Mouse (Mus musculus) large intestine, adult 2 months (tissue): Measurements from ENCODE around the gene Mvb12b. TPM values are rescaled to one million over a fixed set of nuclear protein-coding genes. Genes with fewer than 3 reads are reported as not detected.

ENCODE experiments used
- DNase-seq: peaks from one replicate; pipeline ENCODE4 v3.0.0-alpha.2; 2012; ENCODE audit warnings: low read depth, low spot score
- WGBS: fragments of 180-500 bp; shearing (Covaris S2); methylation state at CpG from one replicate; pipeline ENCODE4 v1.1.7; 2018; 5-methylcytosine and 5-hydroxymethylcytosine counted together
- polyA plus RNA-seq: library from polyadenylated mRNA; depleted of rRNA; stranded (reverse); fragments of >200 nt; gene quantifications from 2 replicates; pipeline ENCODE4 v1.2.3, GENCODE M21; 2012

Gene Mvb12b
- polyA plus RNA-seq, 1 experiment: 7.9 TPM

- DNase-seq: no peak
- WGBS: 66% methylated on average over 4 of the region's 4 CpGs
These were observed 174.9 kb downstream of the Mvb12b start for GRCm38 (mm10) chr2:33712811-33713210.

- no peak for DNase-seq
- WGBS: 89% methylated on average over 8 of the region's 8 CpGs
These were observed 178.9 kb downstream of the Mvb12b start for GRCm38 (mm10) chr2:33708831-33709230.

GRCm38 (mm10) chr2:33708096-33708495, 179.7 kb downstream of the Mvb12b start:
- WGBS: 71% methylated on average over 3 of the region's 3 CpGs
- no peak for DNase-seq

- 77% methylated on average over 9 of the region's 9 CpGs for WGBS
- DNase-seq: no peak
These were observed 181.3 kb downstream of the Mvb12b start for GRCm38 (mm10) chr2:33706403-33706802.

- 61% methylated on average over 16 of the region's 16 CpGs for WGBS
- no peak for DNase-seq
These were observed 181.9 kb downstream of the Mvb12b start for GRCm38 (mm10) chr2:33705687-33706320.

GRCm38 (mm10) chr2:33703286-33703685, 184.5 kb downstream of the Mvb12b start:
- 77% methylated on average over 5 of the region's 5 CpGs for WGBS
- DNase-seq: no peak

- DNase-seq: no peak
- WGBS: 24% methylated on average over 5 of the region's 5 CpGs
These were observed 185.0 kb downstream of the Mvb12b start for GRCm38 (mm10) chr2:33702705-33703104.

- WGBS: 11% methylated on average over 7 of the region's 7 CpGs
- peak; percentile 73 for DNase-seq
These were observed 186.3 kb downstream of the Mvb12b start for GRCm38 (mm10) chr2:33701446-33701815.

- WGBS: 26% methylated on average over 15 of the region's 15 CpGs
- no peak for DNase-seq
These were observed 186.9 kb downstream of the Mvb12b start for GRCm38 (mm10) chr2:33700581-33701445.

- 75% methylated on average over 3 of the region's 3 CpGs for WGBS
- DNase-seq: no peak
These were observed 188.8 kb downstream of the Mvb12b start for GRCm38 (mm10) chr2:33698898-33699297.

- DNase-seq: no peak
These were observed 191.3 kb downstream of the Mvb12b start for GRCm38 (mm10) chr2:33696428-33696827.

GRCm38 (mm10) chr2:33693931-33694330, 193.8 kb downstream of the Mvb12b start:
- no peak for DNase-seq
- 66% methylated on average over 3 of the region's 3 CpGs for WGBS

More at GRCm38 (mm10) chr2:33696428-33696827, 191.3 kb downstream of the Mvb12b start:
- WGBS: 80% methylated on average over 3 of the region's 3 CpGs

GRCm38 (mm10) chr2:33689880-33690462, 197.8 kb downstream of the Mvb12b start:
- WGBS: 27% methylated on average over 9 of the region's 9 CpGs
- no peak for DNase-seq

GRCm38 (mm10) chr2:33689155-33689879, 198.4 kb downstream of the Mvb12b start:
- 66% methylated on average over 23 of the region's 23 CpGs for WGBS
- no peak for DNase-seq

- DNase-seq: no peak
- 84% methylated on average over 4 of the region's 4 CpGs for WGBS
These were observed 204.2 kb downstream of the Mvb12b start for GRCm38 (mm10) chr2:33683594-33683993.

GRCm38 (mm10) chr2:33683095-33683494, 204.7 kb downstream of the Mvb12b start:
- WGBS: 64% methylated on average over 6 of the region's 6 CpGs
- DNase-seq: no peak

- 10% methylated on average over 4 of the region's 4 CpGs for WGBS
- DNase-seq: no peak
These were observed 205.5 kb downstream of the Mvb12b start for GRCm38 (mm10) chr2:33682219-33682618.
